Mouse (Mus musculus): Measurements from ENCODE around the gene Nelfb.

DNA sequence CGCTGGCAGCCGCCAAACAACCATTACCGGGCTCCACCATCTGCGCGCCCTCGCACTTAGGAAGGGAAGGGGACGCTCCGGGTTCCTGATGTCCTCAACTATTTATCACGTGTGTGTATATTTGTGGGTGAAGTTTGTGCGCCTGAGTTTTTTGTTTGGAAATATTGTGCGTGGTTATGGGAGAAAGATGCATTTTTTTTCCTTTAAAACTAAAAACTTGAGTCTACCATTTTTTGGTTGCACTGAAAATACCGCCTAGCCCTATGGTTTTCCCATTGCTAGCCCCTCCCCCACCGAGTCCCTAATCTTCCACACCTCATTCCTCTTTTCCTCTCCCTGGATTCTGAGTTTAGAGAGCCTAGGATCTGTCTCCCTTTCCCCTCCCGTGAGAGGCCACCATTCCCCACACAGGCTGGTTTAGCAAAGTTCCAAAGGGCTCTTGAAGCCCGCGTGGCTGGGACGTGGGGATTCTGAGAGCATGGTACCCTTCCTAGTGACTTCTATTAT, 29.3 kb downstream of the Nelfb start:
- TF ChIP-seq CTCF (IDR thresholded peaks at IDR 0.05; ENCODE audit: low read depth, low read length) (no peak), POLR2A (IDR thresholded peaks at IDR 0.05; ENCODE audit: borderline replicate concordance, low read depth, low read length) (no peak)

Measured in bone marrow macrophage, adult 2 months (primary cell).